Mouse (Mus musculus) cerebellum, adult 2 months (tissue): Measurements from ENCODE around the gene Ano2.

Source experiments
- CTCF ChIP-seq: fragments of 200-500 bp; IDR thresholded peaks from 2 replicates; pipeline ENCODE4 v1.5.1; 2011; ENCODE audit warnings: low read depth, mild to moderate bottlenecking, control low read depth, low read length, moderate library complexity, borderline replicate concordance; ENCODE audit not compliant: insufficient read depth
- POLR2A ChIP-seq: fragments of 200-500 bp; IDR thresholded peaks from 2 replicates; pipeline ENCODE4 v1.6.1; 2011; ENCODE audit warnings: low read length, control low read depth, borderline replicate concordance; ENCODE audit not compliant: insufficient read depth

DNA sequence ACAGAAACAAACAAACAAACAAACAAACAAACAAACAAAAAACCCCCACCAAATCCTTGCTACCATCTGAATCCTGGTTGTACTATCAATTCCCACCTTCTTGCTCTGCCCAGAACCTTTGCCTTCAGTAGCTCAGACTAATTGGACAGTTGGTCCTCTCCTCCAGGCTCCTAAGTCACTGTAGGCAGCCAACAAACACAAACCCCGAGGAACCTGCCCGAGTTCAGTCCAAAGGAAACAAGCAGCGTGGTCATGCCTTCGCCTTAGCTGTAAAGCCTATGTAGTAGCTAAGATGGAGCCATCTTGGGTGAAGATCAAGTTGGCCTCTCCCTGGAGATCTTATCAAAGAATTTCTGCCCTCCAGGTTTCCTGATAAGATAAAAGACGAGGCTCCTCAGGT, 362.9 kb downstream of the Ano2 start:
- TF ChIP-seq CTCF, result no peak
- no peak for TF ChIP-seq POLR2A
